Mouse (Mus musculus) embryonic facial prominence, embryonic 10.5 days (tissue): ENCODE measurements around the gene Mxd1. TPM values are rescaled to one million over a fixed set of nuclear protein-coding genes. Genes with fewer than 3 reads are reported as not detected.

ENCODE experiments used
- DNase-seq: peaks from one replicate; pipeline ENCODE4 v3.0.0-alpha.2; 2017; ENCODE audit warnings: low spot score
- H3K27ac ChIP-seq: fragments of 300-500 bp; sonication (generic); replicated peaks from 2 replicates; pipeline ENCODE4 v1.5.1; 2016; ENCODE audit warnings: mild to moderate bottlenecking
- H3K27me3 ChIP-seq: fragments of 300-500 bp; sonication (generic); replicated peaks from 2 replicates; pipeline ENCODE4 v1.6.1; 2016; ENCODE audit warnings: low read depth, mild to moderate bottlenecking; ENCODE audit not compliant: poor library complexity, severe bottlenecking
- H3K36me3 ChIP-seq: fragments of 300-500 bp; sonication (generic); replicated peaks from 2 replicates; pipeline ENCODE4 v1.6.1; 2016; ENCODE audit warnings: mild to moderate bottlenecking, moderate library complexity
- H3K4me1 ChIP-seq: fragments of 300-500 bp; sonication (generic); 2 replicates; pipeline ENCODE4 v1.6.1; 2016
- H3K4me3 ChIP-seq: fragments of 300-500 bp; sonication (generic); 2 replicates; pipeline ENCODE4 v1.5.1; 2016; ENCODE audit warnings: mild to moderate bottlenecking, moderate library complexity
- H3K9me3 ChIP-seq: fragments of 300-500 bp; sonication (generic); 2 replicates; pipeline ENCODE4 v1.6.1; 2016; ENCODE audit warnings: mild to moderate bottlenecking
- WGBS: fragments of 180-500 bp; shearing (Covaris S2); methylation state at CpG from one replicate; pipeline ENCODE4 v1.1.7; 2016; 5-methylcytosine and 5-hydroxymethylcytosine counted together
- polyA plus RNA-seq: library from polyadenylated mRNA; unstranded; fragments of >200 nt; fragmentation: Nextera tagmentation; extraction: Ambion mirVana; gene quantifications from 2 replicates; pipeline ENCODE4 v1.2.1, GENCODE M21; 2016

Gene Mxd1
- polyA plus RNA-seq, 1 experiment from 2014 or later, result 11.4 TPM

DNA sequence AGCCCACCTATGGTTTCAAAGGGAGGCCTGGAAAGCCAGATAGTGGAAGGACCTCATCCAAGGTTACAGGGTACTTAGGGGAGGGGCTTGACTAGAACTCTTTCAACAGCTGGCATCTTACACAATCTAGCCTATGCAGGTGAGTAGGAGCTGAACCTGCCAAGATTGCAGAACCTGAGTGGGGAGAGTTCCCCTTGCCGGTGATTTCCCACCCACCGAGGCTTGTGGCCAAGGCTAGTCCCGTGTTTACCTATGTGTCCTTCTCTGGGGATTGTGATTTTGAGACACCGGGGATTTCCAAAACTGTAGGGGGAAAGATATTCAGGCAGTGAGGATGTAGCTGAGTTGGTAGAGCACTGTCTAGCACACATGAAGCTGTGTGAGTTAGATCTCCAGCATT, 53.7 kb downstream of the Mxd1 start:
- Histone ChIP-seq H3K4me1 (peaks cover 6% of the 10 kb centered on the region; the same call in 1 of the 2 replicates), H3K9me3 (no peaks in the 10 kb centered on the region), H3K27me3 (no peaks in the 10 kb centered on the region), H3K36me3 (no peaks in the 10 kb centered on the region), H3K4me3 (no peak overlapping the region), H3K27ac (no peak overlapping the region)
- WGBS, result 85% methylated on average over 4 of the region's 4 CpGs
- no peak for DNase-seq

DNA sequence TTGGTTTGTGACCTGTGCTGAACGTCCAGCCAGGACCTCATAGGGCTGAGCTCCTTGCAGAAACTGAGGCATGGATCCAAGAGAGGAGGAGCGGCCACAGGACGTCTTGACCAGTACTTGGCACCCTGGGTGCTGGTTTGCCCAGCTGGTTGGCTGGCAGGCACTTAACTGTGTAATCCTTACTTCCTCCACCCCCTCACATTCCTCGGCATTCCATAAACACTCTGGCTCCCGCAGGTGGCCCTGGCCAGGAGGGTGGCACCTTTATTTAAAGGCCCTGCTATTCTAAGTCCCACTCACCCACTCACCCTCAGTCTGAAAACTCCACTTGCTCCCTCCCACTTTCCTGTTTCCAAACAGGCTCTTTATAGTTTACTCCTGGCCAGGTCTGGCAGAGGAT, 58.2 kb downstream of the Mxd1 start:
- WGBS, result 60% methylated on average over 5 of the region's 5 CpGs
- DNase-seq, result no peak
- Histone ChIP-seq H3K4me3 (no peak overlapping the region), H3K36me3 (no peaks in the 10 kb centered on the region), H3K27ac (no peak overlapping the region), H3K9me3 (no peaks in the 10 kb centered on the region), H3K4me1 (no peaks in the 10 kb centered on the region), H3K27me3 (no peaks in the 10 kb centered on the region)

DNA sequence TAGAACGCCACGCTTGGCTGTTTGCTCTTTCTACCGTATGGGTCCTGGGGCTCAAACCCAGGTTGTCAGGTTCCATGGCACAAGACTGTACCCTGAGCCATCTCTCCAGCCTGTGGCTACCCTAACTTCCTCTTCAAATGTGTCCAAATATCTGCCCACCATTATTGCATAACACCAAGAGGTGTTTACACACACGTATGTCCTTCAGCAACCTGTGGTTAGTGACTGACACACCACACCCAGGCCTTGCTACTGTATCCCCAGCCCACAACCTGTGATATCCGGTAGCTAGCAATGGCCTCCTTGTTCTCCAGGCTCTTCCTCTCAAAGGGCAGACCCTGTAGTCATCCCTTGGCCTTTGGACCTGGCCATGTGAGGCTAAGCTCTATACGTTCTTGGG, 59.7 kb downstream of the Mxd1 start:
- H3K9me3 ChIP-seq, result no peaks in the 10 kb centered on the region
- 89% methylated on average over 6 of the region's 6 CpGs for WGBS

DNA sequence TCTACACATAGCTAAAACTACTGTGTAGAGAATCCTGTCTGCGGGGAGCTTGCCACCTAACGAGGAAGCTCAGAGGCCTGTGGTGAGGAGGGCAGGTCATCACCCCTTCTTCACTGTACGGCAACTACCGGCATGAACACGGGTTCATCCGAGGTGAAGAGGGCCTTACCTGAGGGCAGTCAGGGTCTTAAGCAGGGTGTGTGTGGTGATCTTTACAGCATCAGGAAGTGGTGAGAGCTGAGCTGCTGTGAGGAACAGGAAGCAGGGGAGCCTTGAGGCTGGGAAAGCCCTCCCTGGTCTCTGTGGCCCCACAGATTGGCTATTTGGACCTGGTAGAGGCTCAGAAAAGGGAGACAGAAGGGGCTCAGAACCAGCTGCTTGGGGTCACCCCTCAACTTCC, 61.5 kb downstream of the Mxd1 start:
- 83% methylated on average over 6 of the region's 6 CpGs for WGBS
- H3K27ac ChIP-seq, result no peak overlapping the region

More for the DNA sequence above, 59.7 kb downstream of the Mxd1 start:
- Histone ChIP-seq H3K36me3 (no peaks in the 10 kb centered on the region), H3K27ac (no peak overlapping the region), H3K4me1 (no peaks in the 10 kb centered on the region), H3K27me3 (no peaks in the 10 kb centered on the region), H3K4me3 (no peak overlapping the region)
- DNase-seq, result no peak

DNA sequence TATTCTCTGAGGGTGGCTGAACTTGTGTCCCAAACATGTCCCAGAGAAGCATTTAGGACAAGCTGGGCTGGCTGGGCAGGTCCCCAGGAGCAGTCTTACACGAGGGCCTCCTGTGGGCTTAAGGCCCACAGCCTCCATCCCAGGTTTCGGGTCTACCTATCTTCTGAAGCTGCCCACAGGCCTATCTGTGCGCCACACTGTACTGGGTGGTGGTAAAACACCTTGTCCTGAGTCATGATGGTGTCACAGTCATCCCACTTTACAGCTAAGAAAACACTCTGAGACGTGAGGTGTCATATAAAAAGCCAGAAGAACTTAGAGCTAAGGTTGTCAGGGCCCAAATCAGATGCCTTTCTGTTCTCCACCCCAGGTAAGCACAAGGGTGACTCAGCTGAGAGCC, 62.7 kb downstream of the Mxd1 start:
- WGBS, result 85% methylated on average over 4 of the region's 4 CpGs
- H3K27me3 ChIP-seq, result no peaks in the 10 kb centered on the region
- H3K4me3 ChIP-seq, result no peak overlapping the region
- no peaks in the 10 kb centered on the region for H3K36me3 ChIP-seq
- no peaks in the 10 kb centered on the region for H3K4me1 ChIP-seq
- no peak overlapping the region for H3K27ac ChIP-seq
- no peaks in the 10 kb centered on the region for H3K9me3 ChIP-seq
- DNase-seq, result no peak

More for the DNA sequence above, 61.5 kb downstream of the Mxd1 start:
- Histone ChIP-seq H3K36me3 (no peaks in the 10 kb centered on the region), H3K27me3 (no peaks in the 10 kb centered on the region), H3K4me1 (no peaks in the 10 kb centered on the region), H3K9me3 (no peaks in the 10 kb centered on the region), H3K4me3 (no peak overlapping the region)
- DNase-seq, result no peak

DNA sequence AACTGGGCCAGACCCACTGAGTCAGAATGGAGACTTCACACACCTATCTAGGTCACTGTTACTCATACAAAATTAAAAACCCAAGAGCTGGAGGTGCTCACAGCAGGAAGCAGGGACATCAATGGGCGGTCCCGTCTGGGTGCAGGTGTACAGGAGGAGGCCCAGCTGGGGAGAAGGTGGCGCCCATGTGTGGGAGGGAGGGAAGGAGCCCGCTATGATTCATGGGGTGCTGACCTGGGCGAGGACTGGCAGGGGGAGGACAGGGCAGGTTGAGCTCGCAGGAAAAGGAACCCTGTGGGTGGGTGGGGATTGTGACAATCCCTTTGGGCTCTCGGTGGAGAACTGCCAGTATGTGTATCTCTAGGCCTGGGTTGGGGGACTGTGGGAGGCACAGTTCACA, 63.7 kb downstream of the Mxd1 start:
- WGBS, result 75% methylated on average over 7 of the region's 7 CpGs
- H3K27ac ChIP-seq, result no peak overlapping the region
- H3K9me3 ChIP-seq, result no peaks in the 10 kb centered on the region
- no peaks in the 10 kb centered on the region for H3K36me3 ChIP-seq
- H3K27me3 ChIP-seq, result no peaks in the 10 kb centered on the region
- DNase-seq, result no peak
- no peaks in the 10 kb centered on the region for H3K4me1 ChIP-seq
- no peak overlapping the region for H3K4me3 ChIP-seq

DNA sequence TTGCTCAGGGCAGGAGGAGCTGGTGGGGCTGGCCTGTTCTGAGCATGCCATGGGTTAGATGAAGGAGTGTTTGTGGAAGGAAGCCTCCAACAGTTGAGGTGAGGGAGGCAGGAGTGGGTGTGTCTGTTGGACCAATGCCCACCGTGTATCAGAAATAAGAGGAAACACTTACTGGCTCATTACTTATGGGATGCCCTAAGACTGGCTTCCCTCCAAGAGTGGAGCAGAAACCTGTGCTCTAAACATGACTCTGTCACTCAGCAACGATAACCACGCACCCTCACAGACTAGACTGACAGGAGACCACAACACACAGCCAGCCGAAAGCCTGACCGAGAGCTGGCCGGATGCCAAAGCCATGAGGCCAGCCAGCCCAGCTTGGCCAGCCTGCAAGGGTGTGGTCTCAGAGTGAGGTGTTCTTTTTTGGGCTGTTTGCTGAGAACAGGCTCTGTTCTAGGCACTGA, 69.0 kb downstream of the Mxd1 start:
- H3K36me3 ChIP-seq, result no peaks in the 10 kb centered on the region
- no peak overlapping the region for H3K4me3 ChIP-seq
- no peak for DNase-seq
- H3K27me3 ChIP-seq, result no peaks in the 10 kb centered on the region
- H3K9me3 ChIP-seq, result no peaks in the 10 kb centered on the region
- no peak overlapping the region for H3K27ac ChIP-seq
- WGBS, result 91% methylated on average over 6 of the region's 6 CpGs
- H3K4me1 ChIP-seq, result peaks cover 4% of the 10 kb centered on the region

DNA sequence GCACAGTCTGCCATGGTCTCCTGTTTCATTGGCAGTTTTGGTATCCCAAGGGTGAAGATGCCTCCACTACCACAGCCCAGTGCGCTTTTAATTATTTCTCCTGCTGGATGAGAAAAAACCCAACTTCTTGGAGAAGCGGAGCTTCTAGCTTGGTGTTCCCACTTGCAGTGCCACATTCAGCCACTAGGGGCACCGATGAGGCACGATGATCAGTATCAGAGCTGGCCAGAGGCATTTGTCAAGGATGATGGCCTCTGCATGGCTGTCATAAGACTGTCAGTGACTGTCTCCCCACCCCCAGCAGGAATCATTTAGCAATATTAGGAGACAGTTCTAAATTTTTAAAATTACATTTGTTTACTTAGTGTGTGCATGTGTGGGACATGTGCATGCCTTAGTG, 69.8 kb downstream of the Mxd1 start:
- H3K9me3 ChIP-seq, result no peaks in the 10 kb centered on the region
- no peaks in the 10 kb centered on the region for H3K36me3 ChIP-seq
- H3K27me3 ChIP-seq, result no peaks in the 10 kb centered on the region
- H3K27ac ChIP-seq, result no peak overlapping the region
- WGBS, result 21% methylated on average over 4 of the region's 4 CpGs
- H3K4me3 ChIP-seq, result no peak overlapping the region
- H3K4me1 ChIP-seq, result peaks cover 11% of the 10 kb centered on the region
- DNase-seq, result peak; percentile 78

DNA sequence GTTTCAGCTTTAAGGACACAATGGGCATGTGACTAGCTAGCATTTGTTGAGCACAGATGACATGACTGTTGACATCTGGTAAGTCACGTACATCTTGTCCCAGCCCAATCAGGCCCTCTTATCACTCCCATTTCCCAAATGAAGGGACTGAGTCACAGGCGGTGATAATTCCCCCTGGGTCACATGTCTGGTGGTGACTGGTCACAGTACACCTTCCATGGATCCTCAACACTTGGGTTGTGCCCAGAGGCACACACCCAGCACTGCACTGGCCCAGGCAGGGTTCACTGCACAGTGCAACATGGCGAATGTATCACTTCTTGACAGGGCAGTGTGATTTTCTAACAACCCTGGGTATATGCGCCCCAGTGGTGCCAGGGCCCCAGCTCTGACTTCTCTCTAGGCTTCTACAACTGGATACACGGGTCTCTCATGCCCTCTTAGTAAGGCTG, 70.2 kb downstream of the Mxd1 start:
- no peaks in the 10 kb centered on the region for H3K9me3 ChIP-seq
- no peaks in the 10 kb centered on the region for H3K27me3 ChIP-seq
- no peak overlapping the region for H3K27ac ChIP-seq
- no peak overlapping the region for H3K4me3 ChIP-seq
- no peak for DNase-seq
- 69% methylated on average over 5 of the region's 5 CpGs for WGBS
- peaks cover 11% of the 10 kb centered on the region for H3K4me1 ChIP-seq
- H3K36me3 ChIP-seq, result no peaks in the 10 kb centered on the region

Other genes with a start within 250 kb of the Mxd1 start
- gene Gm44790, start 242.5 kb downstream of the Mxd1 start, polyA plus RNA-seq, result 0.69 and 2.5 TPM in 2 replicates
- 22.6 and 25.1 TPM in 2 replicates for gene C87436, start 230.8 kb downstream of the Mxd1 start, polyA plus RNA-seq
- gene Pcbp1, start 142.8 kb downstream of the Mxd1 start, polyA plus RNA-seq, result 560 and 592 TPM in 2 replicates
- gene Asprv1, start 41.0 kb downstream of the Mxd1 start, polyA plus RNA-seq, result 0.69 and 1.3 TPM in 2 replicates
- 124 and 134 TPM in 2 replicates for gene Snrnp27, start 15.4 kb upstream of the Mxd1 start, polyA plus RNA-seq
- 36.2 and 36.3 TPM in 2 replicates for gene Gmcl1, start 64.2 kb upstream of the Mxd1 start, polyA plus RNA-seq
- gene Anxa4, start 124.4 kb upstream of the Mxd1 start, polyA plus RNA-seq, result 6.8 and 7.0 TPM in 2 replicates
- 11.3 and 13.3 TPM in 2 replicates for gene Aak1, start 180.4 kb upstream of the Mxd1 start, polyA plus RNA-seq